Mouse (Mus musculus) G1E (cell line): Measurements from ENCODE around the gene Epb41l2. TPM values are rescaled to one million over a fixed set of nuclear protein-coding genes. Genes with fewer than 3 reads are reported as not detected.

ENCODE experiments used
- ATAC-seq: 2 replicates; pipeline ENCODE4 v1.8.0; 2016; ENCODE audit warnings: mild to moderate bottlenecking; ENCODE audit not compliant: insufficient number of reproducible peaks, poor library complexity, low FRiP score, severe bottlenecking; ENCODE audit errors: extremely low read depth
- DNase-seq: peaks from one replicate; pipeline ENCODE4 v3.0.0; 2012; ENCODE audit warnings: low spot score
- H3K27me3 ChIP-seq: 2 replicates; pipeline ENCODE4 v1.6.1; 2012; ENCODE audit warnings: mild to moderate bottlenecking, low read length, inconsistent platforms; ENCODE audit not compliant: insufficient read depth
- H3K36me3 ChIP-seq: replicated peaks from 2 replicates; pipeline ENCODE3; 2012; ENCODE audit warnings: mild to moderate bottlenecking, inconsistent platforms
- H3K4me1 ChIP-seq: 2 replicates; pipeline ENCODE4 v1.6.1; 2012; ENCODE audit warnings: low read depth, low read length, inconsistent platforms, mixed read lengths; ENCODE audit not compliant: insufficient read depth
- H3K4me3 ChIP-seq: 2 replicates; pipeline ENCODE4 v1.5.1; 2012; ENCODE audit warnings: low read depth, mild to moderate bottlenecking, inconsistent platforms, low read length, moderate library complexity, mixed read lengths
- H3K9me3 ChIP-seq: replicated peaks from 2 replicates; pipeline ENCODE4 v1.6.1; 2012; ENCODE audit warnings: inconsistent platforms
- CTCF ChIP-seq: IDR thresholded peaks from 2 replicates; pipeline ENCODE4 v1.5.1; 2012; ENCODE audit warnings: low read depth, low read length, inconsistent platforms, mixed read lengths
- GATA1 ChIP-seq: IDR thresholded peaks from 2 replicates; pipeline ENCODE4 v1.6.1; 2012; ENCODE audit warnings: borderline replicate concordance, low read length, inconsistent platforms, mixed read lengths
- GATA2 ChIP-seq: IDR thresholded peaks from 2 replicates; pipeline ENCODE4 v1.6.1; 2012; ENCODE audit warnings: low read depth, low read length, inconsistent platforms, borderline replicate concordance
- POLR2AphosphoS5 ChIP-seq: IDR thresholded peaks from 2 replicates; pipeline ENCODE4 v1.6.1; 2012; ENCODE audit warnings: low read depth, low read length, inconsistent platforms; ENCODE audit not compliant: insufficient replicate concordance
- TAL1 ChIP-seq: conservative IDR thresholded peaks from 2 replicates; pipeline ENCODE4 v1.6.1; 2012; ENCODE audit warnings: low read depth, low read length, inconsistent platforms, mixed read lengths
- polyA plus RNA-seq: library from polyadenylated mRNA; stranded (reverse); fragments of >175 nt; gene quantifications from 2 replicates; pipeline ENCODE4 v1.2.3, GENCODE M21; 2012
- total RNA-seq, 2 experiments: library from RNA; stranded (forward) in 1 of 2; stranded (reverse) in 1 of 2; fragments of 200-1000 nt in 1 of 2; fragments of >200 nt in 1 of 2; fragmentation: Nextera tagmentation in 1 of 2; gene quantifications; 2 replicates each; pipeline ENCODE4 v1.2.3; 2014 to 2017

The Epb41l2 gene
- total and polyA plus RNA-seq, 3 experiments = 0.71 TPM; not detected in 2

DNA sequence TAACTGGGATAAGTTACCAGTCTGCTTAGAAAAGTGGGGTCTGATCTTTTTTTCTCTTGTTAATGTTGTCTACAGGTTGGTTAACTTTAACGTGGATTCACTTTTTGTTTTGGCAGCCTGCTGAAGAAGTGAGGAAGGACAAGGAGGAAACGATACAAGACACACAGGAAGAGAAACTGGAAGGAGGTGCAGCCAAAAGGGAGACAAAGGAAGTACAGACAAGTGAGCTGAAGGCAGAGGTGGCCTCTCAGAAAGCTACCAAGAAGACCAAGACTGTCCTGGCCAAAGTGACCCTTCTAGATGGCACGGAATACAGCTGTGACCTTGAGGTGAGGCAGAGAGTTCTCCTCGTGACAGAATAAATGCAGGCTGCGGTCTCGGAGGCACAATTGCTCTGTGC, 84.0 kb downstream of the Epb41l2 start:
- DNase-seq (no peak), ATAC-seq (no peak)
- TF ChIP-seq TAL1 = no peak
- no peak for TF ChIP-seq POLR2AphosphoS5
- no peaks in the 10 kb centered on the region for H3K27me3 ChIP-seq
- no peaks in the 10 kb centered on the region for H3K9me3 ChIP-seq
- no peak overlapping the region for H3K4me3 ChIP-seq
- no peaks in the 10 kb centered on the region for H3K4me1 ChIP-seq
- H3K36me3 ChIP-seq = no peaks in the 10 kb centered on the region

DNA sequence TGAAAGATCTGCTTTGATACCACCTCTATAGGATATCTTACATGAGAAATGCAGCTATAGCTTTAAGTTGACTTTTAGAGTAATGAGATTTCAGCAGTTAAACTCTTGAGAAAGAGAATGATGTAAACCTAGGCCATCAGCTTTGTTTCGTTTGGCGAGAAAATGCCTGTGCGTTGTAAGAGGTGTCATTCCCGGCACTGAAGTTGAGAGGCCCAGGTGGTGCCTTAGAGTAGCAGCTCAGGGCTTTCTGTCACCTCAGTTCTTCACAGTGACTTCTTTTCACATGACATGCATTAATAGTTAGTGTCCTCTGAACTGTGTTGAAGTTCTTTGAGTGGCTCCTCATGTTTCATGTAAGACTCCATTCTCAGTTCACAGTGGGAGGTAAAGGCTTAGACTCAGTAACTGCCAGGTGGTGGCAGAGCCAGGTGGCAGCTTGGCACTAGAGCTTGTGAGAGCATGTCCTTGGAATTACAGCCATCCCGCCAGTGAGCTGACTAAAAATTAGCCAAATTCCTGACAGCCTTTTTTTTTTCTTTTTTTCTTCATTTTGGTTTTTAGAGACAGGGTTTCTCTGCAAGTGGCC, 84.7 kb downstream of the Epb41l2 start:
- no peaks in the 10 kb centered on the region for H3K4me1 ChIP-seq
- H3K27me3 ChIP-seq = no peaks in the 10 kb centered on the region
- H3K4me3 ChIP-seq = no peak overlapping the region
- no peak for DNase-seq
- no peaks in the 10 kb centered on the region for H3K36me3 ChIP-seq
- H3K9me3 ChIP-seq = no peaks in the 10 kb centered on the region
- TF ChIP-seq GATA1 (no peak), TAL1 (no peak), GATA2 (no peak), POLR2AphosphoS5 (no peak), CTCF (no peak)
- ATAC-seq = no peak

DNA sequence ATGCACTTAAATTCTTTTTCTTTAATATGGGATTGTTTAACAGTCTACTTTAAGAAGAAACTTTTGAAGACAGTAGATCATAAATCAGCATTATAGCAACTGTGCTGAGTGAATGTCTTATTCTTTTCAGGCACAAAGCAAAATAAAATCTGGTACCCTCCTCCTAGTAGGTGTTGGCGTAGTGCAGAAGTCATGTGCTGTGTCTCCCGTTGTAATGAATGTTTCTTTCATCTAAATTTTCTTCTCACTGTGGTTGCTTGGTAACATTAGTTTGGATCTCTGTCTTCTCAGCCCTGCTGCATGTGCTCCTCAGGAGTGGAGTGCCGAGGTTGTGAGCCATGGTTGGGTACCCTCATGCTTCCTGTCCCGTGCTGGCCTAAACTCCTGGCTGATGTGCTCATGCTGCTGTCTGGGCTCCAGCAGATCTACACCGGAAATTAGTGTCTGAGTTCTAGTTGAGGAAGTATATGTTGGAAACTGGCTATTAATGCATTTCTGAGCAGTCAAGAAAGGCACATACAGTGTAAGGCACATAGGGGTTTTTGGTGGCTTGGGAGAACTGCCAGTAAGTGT, 87.4 kb downstream of the Epb41l2 start:
- Histone ChIP-seq H3K4me3 (no peak overlapping the region), H3K27me3 (no peaks in the 10 kb centered on the region), H3K36me3 (no peaks in the 10 kb centered on the region), H3K9me3 (no peaks in the 10 kb centered on the region), H3K4me1 (no peaks in the 10 kb centered on the region)
- TF ChIP-seq TAL1 (no peak), CTCF (no peak), GATA1 (no peak), POLR2AphosphoS5 (no peak), GATA2 (no peak)
- no peak for ATAC-seq
- no peak for DNase-seq

DNA sequence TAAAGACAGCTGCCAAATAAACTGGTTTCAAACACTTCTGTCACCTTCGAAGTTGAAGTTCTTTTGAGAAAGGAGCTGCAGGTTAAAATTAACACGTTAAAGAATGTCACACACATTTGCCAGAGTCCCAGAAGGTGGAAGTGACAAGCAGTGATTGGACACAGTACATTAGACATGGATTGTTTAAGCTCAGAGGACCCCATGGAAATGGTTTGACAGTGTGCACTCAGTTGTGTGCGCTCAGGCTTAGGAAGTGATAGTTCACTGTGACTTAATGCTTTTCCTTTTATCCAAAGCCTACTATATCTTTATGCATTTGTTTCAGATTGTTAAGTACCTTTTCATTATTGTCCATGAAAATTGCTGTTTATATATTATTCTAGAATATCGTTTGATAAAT, 89.1 kb downstream of the Epb41l2 start:
- Histone ChIP-seq H3K4me3 (no peak overlapping the region), H3K9me3 (no peaks in the 10 kb centered on the region), H3K36me3 (no peaks in the 10 kb centered on the region), H3K4me1 (no peaks in the 10 kb centered on the region; the same call in 1 of the 2 replicates), H3K27me3 (no peaks in the 10 kb centered on the region)
- DNase-seq = no peak
- no peak for TF ChIP-seq POLR2AphosphoS5
- TF ChIP-seq CTCF = no peak
- TF ChIP-seq TAL1 = no peak
- no peak for TF ChIP-seq GATA2
- no peak for TF ChIP-seq GATA1
- no peak for ATAC-seq

DNA sequence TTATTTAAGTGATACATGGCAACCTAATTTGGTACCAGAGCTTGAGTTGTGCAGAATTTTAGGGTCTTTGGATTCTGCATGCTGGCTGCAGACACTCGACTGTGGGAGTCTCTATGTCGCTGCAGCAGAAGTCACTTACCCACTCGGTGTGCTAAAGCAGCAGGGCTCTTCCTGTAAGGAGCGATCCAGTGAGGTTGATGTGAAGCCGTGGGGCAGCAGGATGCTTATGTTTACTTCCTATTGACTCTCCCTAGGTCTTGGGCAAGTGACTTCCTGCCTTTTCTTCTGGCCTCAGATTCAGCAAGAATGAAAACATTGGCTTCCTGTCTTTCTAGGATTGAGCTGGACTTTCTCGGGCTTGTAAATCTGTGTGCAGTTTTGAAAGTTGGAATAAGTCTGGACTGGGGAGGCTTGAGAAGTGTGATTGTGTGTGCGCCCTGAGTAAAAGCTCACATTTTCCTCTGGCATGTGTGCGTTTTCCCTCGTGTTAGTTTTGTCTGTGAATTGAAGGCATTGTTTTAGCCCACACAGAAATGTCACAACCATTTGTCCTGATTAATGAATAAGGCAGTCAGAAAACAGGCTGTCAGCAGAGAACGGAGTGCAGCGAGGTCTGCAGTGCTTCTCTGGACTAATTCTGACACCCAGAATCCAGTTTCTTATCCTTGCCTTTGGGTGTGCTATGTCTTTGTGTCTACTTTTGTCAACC, 89.9 kb downstream of the Epb41l2 start:
- Histone ChIP-seq H3K4me3 (no peak overlapping the region), H3K9me3 (no peaks in the 10 kb centered on the region), H3K36me3 (no peaks in the 10 kb centered on the region), H3K27me3 (no peaks in the 10 kb centered on the region), H3K4me1 (no peaks in the 10 kb centered on the region; the same call in 1 of the 2 replicates)
- no peak for TF ChIP-seq GATA2
- no peak for DNase-seq
- no peak for ATAC-seq

DNA sequence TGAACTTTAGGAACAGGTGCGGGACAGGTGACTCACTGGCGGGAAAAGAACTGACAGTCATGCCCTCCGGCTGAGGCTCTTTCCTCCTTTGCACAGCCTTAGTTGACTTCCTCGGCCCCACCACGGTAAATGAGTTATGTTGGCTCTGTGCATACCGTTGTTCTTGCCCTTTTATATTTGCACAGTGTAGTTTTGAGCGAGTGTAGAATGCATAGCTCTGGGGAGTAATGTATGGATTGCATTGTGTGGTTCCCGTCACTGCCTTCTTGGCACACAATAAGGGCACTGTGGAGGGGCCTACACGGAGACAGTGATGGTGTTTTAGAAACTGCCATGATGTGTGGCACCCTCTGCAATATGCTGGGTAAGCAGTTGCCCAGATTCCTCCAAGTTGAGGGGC, 93.6 kb downstream of the Epb41l2 start:
- Histone ChIP-seq H3K4me3 (no peak overlapping the region), H3K36me3 (no peaks in the 10 kb centered on the region), H3K9me3 (no peaks in the 10 kb centered on the region), H3K4me1 (no peaks in the 10 kb centered on the region; the same call in 1 of the 2 replicates), H3K27me3 (no peaks in the 10 kb centered on the region)
- ATAC-seq = no peak
- DNase-seq = no peak
- TF ChIP-seq TAL1 (no peak), GATA2 (no peak), CTCF (no peak), POLR2AphosphoS5 (no peak), GATA1 (no peak)
